Mouse (Mus musculus) olfactory bulb, adult 2 months (tissue): ENCODE measurements at regions not wholly inside any gene's neighbourhood (a gene's known extent, or its start where the extent isn't known, plus 50 kb on each side); places are given as distances from the start of the nearest gene placed in this dataset.

Experiments used
- CTCF ChIP-seq: fragments of 200-500 bp; IDR thresholded peaks from 2 replicates; pipeline ENCODE4 v1.5.1; 2012; ENCODE audit warnings: low read depth, mild to moderate bottlenecking, low read length, moderate library complexity; ENCODE audit not compliant: insufficient read depth
- POLR2A ChIP-seq: fragments of 200-500 bp; IDR thresholded peaks from 2 replicates; pipeline ENCODE4 v1.6.1; 2012; ENCODE audit warnings: mild to moderate bottlenecking, low read depth, low read length, moderate library complexity; ENCODE audit not compliant: insufficient read depth

GRCm38 (mm10) chr12:54517265-54517664 is 139.1 kb downstream of the Sptssa start:
- TF ChIP-seq CTCF (no peak), POLR2A (no peak)
